ENCODE assay signal across 19 mouse cellular contexts in the genomic region with DNA sequence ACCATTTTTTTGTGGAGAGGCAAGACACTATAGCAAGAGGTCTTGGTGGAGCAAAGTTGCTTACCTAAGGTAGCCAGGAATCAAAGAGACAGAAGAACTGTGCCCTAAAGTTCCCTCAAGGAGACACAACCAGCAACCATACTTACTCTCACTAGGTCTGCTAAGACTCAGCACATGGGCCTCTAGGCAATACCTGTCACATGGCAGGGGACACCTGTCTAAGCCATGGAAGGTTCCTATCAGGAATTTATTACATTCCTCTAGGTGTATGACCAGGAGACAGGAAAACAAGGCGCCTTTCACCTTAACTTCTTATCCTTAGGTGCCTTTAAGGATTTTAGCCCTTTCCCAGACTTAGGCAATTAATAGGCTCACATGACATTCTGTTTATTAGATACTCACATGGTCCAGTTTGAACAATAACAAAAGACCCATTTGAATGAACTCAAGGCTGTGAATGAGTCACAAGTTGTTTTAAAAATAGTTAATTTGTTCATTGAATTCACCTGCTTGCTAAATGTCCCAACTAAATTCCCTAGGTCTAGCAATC.
"Had no signal": no experiment of that assay in that cellular context is flagged by ENCODE, and none has a peak within 500 bp of the region (broad histone marks: within the 10 kb centered on the region; RNA-seq: fewer than 3 reads in every experiment).

No protein-coding gene starts in this region.

- DNase-seq: left cerebral cortex, postnatal 4 days; liver, postnatal 0 days; lung, embryonic 14.5 days; retina, postnatal 1 day; right cerebral cortex, postnatal 25 days; spleen, adult 18-20 months; thymus, postnatal 25 days had no signal

- H3K9me3 ChIP-seq: intestine, embryonic 15.5 days; limb, embryonic 12.5 days; limb, embryonic 15.5 days; midbrain, embryonic 12.5 days; midbrain, embryonic 15.5 days; neural tube, embryonic 12.5 days; stomach, embryonic 15.5 days had no signal

- H3K36me3 ChIP-seq: intestine, embryonic 15.5 days; limb, embryonic 12.5 days; limb, embryonic 15.5 days; midbrain, embryonic 12.5 days; midbrain, embryonic 15.5 days; neural tube, embryonic 12.5 days; stomach, embryonic 15.5 days had no signal

- H3K27me3 ChIP-seq: intestine, embryonic 15.5 days; limb, embryonic 12.5 days; limb, embryonic 15.5 days; midbrain, embryonic 12.5 days; midbrain, embryonic 15.5 days; neural tube, embryonic 12.5 days; stomach, embryonic 15.5 days had no signal

- H3K4me1 ChIP-seq: intestine, embryonic 15.5 days; limb, embryonic 12.5 days; limb, embryonic 15.5 days; midbrain, embryonic 12.5 days; midbrain, embryonic 15.5 days; neural tube, embryonic 12.5 days; stomach, embryonic 15.5 days had no signal

- H3K4me3 ChIP-seq: intestine, embryonic 15.5 days; limb, embryonic 12.5 days; limb, embryonic 15.5 days; midbrain, embryonic 12.5 days; midbrain, embryonic 15.5 days; neural tube, embryonic 12.5 days; stomach, embryonic 15.5 days had no signal

- H3K9ac ChIP-seq: intestine, embryonic 15.5 days; limb, embryonic 12.5 days; limb, embryonic 15.5 days; liver, embryonic 14.5 days; liver, postnatal 0 days; lung, embryonic 14.5 days; midbrain, embryonic 12.5 days; midbrain, embryonic 15.5 days; neural tube, embryonic 12.5 days; stomach, embryonic 15.5 days had no signal

- ATAC-seq: intestine, embryonic 15.5 days; liver, postnatal 0 days; lung, postnatal 0 days; midbrain, embryonic 15.5 days had no signal

- H3K27ac ChIP-seq: intestine, embryonic 15.5 days; kidney, postnatal 0 days; limb, embryonic 12.5 days; limb, embryonic 15.5 days; liver, embryonic 14.5 days; macrophage; midbrain, embryonic 12.5 days; midbrain, embryonic 15.5 days; neural tube, embryonic 12.5 days; stomach, embryonic 15.5 days had no signal

- H3K4me2 ChIP-seq: intestine, embryonic 15.5 days; limb, embryonic 12.5 days; limb, embryonic 15.5 days; liver, embryonic 11.5 days; lung, embryonic 14.5 days; midbrain, embryonic 12.5 days; midbrain, embryonic 15.5 days; neural tube, embryonic 12.5 days; stomach, embryonic 15.5 days had no signal
